Mouse (Mus musculus): ENCODE measurements around the gene Mymx.
A peak's percentile ranks its signal among the peaks of the same experiment; 100 is the strongest.

- TF ChIP-seq POLR2A (IDR thresholded peaks at IDR 0.05; ENCODE audit: control insufficient read depth, extremely low read depth, insufficient read depth, low read length, poor library complexity) (no peak), CTCF (IDR thresholded peaks at IDR 0.05; ENCODE audit: borderline replicate concordance, control insufficient read depth, extremely low read depth, insufficient read depth, low read length, poor library complexity) (peak; percentile 95)
Measured at GRCm38 (mm10) chr17:45584939-45585678, 16.8 kb downstream of the Mymx start.
